Mouse (Mus musculus) embryonic facial prominence, embryonic 13.5 days (tissue): ENCODE results near the gene Vtn. TPM values are rescaled to one million over a fixed set of nuclear protein-coding genes. Genes with fewer than 3 reads are reported as not detected.

Experiments used
- ATAC-seq: fragments of 200-750 bp; cut with Nextera tagmentation; 2 replicates; pipeline ENCODE4 v1.8.0; 2017; ENCODE audit warnings: low read depth; ENCODE audit not compliant: insufficient number of reproducible peaks, insufficient read depth, low FRiP score, low TSS enrichment
- H3K27ac ChIP-seq: fragments of 300-500 bp; sonication (generic); 2 replicates; pipeline ENCODE4 v1.5.1; 2015; ENCODE audit warnings: moderate library complexity, mild to moderate bottlenecking, inconsistent platforms
- H3K27me3 ChIP-seq: fragments of 300-500 bp; sonication (generic); 2 replicates; pipeline ENCODE4 v1.6.1; 2015; ENCODE audit warnings: mild to moderate bottlenecking, inconsistent platforms
- H3K36me3 ChIP-seq: fragments of 300-500 bp; sonication (generic); 2 replicates; pipeline ENCODE4 v1.6.1; 2015; ENCODE audit warnings: mild to moderate bottlenecking, inconsistent platforms
- H3K4me1 ChIP-seq: fragments of 300-500 bp; sonication (generic); 2 replicates; pipeline ENCODE4 v1.6.1; 2015; ENCODE audit warnings: inconsistent platforms
- H3K4me2 ChIP-seq: fragments of 300-500 bp; sonication (generic); 2 replicates; pipeline ENCODE4 v1.6.1; 2015; ENCODE audit warnings: moderate library complexity, mild to moderate bottlenecking, inconsistent platforms
- H3K4me3 ChIP-seq: fragments of 300-500 bp; sonication (generic); 2 replicates; pipeline ENCODE4 v1.5.1; 2015; ENCODE audit warnings: mild to moderate bottlenecking, inconsistent platforms
- H3K9ac ChIP-seq: fragments of 300-500 bp; sonication (generic); 2 replicates; pipeline ENCODE4 v1.6.1; 2015; ENCODE audit warnings: mild to moderate bottlenecking, inconsistent platforms
- H3K9me3 ChIP-seq: fragments of 300-500 bp; sonication (generic); 2 replicates; pipeline ENCODE4 v1.6.1; 2016; ENCODE audit warnings: inconsistent platforms
- WGBS: fragments of 180-500 bp; shearing (Covaris S2); methylation state at CpG from one replicate; pipeline ENCODE4 v1.1.7; 2015; ENCODE audit warnings: mixed read lengths; 5-methylcytosine and 5-hydroxymethylcytosine counted together
- polyA plus RNA-seq: library from polyadenylated mRNA; unstranded; fragments of >200 nt; fragmentation: Nextera tagmentation; extraction: Ambion mirVana; gene quantifications from 2 replicates; pipeline ENCODE4 v1.2.1, GENCODE M21; 2015

Vtn gene
- polyA plus RNA-seq, 1 experiment from 2014 or later: 2.2 TPM

DNA sequence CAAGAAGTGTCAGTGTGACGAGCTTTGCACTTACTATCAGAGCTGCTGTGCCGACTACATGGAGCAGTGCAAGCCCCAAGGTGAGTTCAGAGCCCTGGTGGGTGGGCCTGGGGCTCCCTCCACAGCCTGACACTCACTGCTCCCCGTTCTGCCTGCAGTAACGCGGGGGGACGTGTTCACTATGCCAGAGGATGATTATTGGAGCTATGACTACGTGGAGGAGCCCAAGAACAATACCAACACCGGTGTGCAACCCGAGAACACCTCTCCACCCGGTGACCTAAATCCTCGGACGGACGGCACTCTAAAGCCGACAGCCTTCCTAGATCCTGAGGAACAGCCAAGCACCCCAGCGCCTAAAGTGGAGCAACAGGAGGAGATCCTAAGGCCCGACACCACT lies 652 bp downstream of the Vtn start:
- ATAC-seq: no peak
- Histone ChIP-seq H3K4me1 (peaks cover 16% of the 10 kb centered on the region), H3K27me3 (peaks cover 61% of the 10 kb centered on the region), H3K27ac (no peak overlapping the region), H3K36me3 (no peaks in the 10 kb centered on the region), H3K9ac (no peak overlapping the region), H3K4me3 (no peak overlapping the region), H3K9me3 (no peaks in the 10 kb centered on the region), H3K4me2 (no peak overlapping the region)
- 50% methylated on average over 16 of the region's 16 CpGs for WGBS

GRCm38 (mm10) chr11:78500623-78501202 lies 1.8 kb downstream of the Vtn start:
- Histone ChIP-seq H3K27me3 (peaks cover 50% of the 10 kb centered on the region), H3K4me3 (no peak overlapping the region), H3K9ac (0 out of 2 replicates have a peak overlapping the region, but pooled peaks have one; percentile 21), H3K9me3 (no peaks in the 10 kb centered on the region), H3K4me2 (no peak overlapping the region), H3K27ac (no peak overlapping the region), H3K36me3 (no peaks in the 10 kb centered on the region), H3K4me1 (peaks cover 16% of the 10 kb centered on the region)
- WGBS: 84% methylated on average over 9 of the region's 9 CpGs
- ATAC-seq: no peak

GRCm38 (mm10) chr11:78501529-78501928 lies 2.6 kb downstream of the Vtn start:
- H3K4me1 ChIP-seq: peaks cover 14% of the 10 kb centered on the region
- no peak overlapping the region for H3K4me3 ChIP-seq
- H3K9ac ChIP-seq: no peak overlapping the region
- no peaks in the 10 kb centered on the region for H3K9me3 ChIP-seq
- peaks cover 3% of the 10 kb centered on the region for H3K36me3 ChIP-seq
- no peak overlapping the region for H3K27ac ChIP-seq
- 81% methylated on average over 20 of the region's 20 CpGs for WGBS
- no peak overlapping the region for H3K4me2 ChIP-seq
- ATAC-seq: no peak
- peaks cover 42% of the 10 kb centered on the region for H3K27me3 ChIP-seq

- Histone ChIP-seq H3K9me3 (no peaks in the 10 kb centered on the region), H3K36me3 (peaks cover 18% of the 10 kb centered on the region), H3K27ac (no peak within 1 kb of the TSS), H3K27me3 (peaks cover 34% of the 10 kb centered on the region), H3K4me3 (no peak within 1 kb of the TSS), H3K4me2 (no peak within 1 kb of the TSS), H3K9ac (no peak within 1 kb of the TSS), H3K4me1 (peaks cover 3% of the 10 kb centered on the region)
- no peak for ATAC-seq
- WGBS: 62% methylated on average over 7 of the region's 7 CpGs
These were observed 4.2 kb downstream of the Vtn start, which contains the start of gene Sebox for GRCm38 (mm10) chr11:78502909-78503650. TSS of gene Sebox (plus strand) at chr11:78503447.

- no peak overlapping the region for H3K4me3 ChIP-seq
- H3K4me1 ChIP-seq: no peaks in the 10 kb centered on the region
- no peak; the same call in 1 of the 2 replicates for ATAC-seq
- H3K9ac ChIP-seq: no peak overlapping the region
- peaks cover 13% of the 10 kb centered on the region for H3K27me3 ChIP-seq
- WGBS: 72% methylated on average over 3 of the region's 3 CpGs
- no peak overlapping the region for H3K4me2 ChIP-seq
- peaks cover 37% of the 10 kb centered on the region for H3K36me3 ChIP-seq
- no peaks in the 10 kb centered on the region for H3K9me3 ChIP-seq
- H3K27ac ChIP-seq: no peak overlapping the region
These were observed 6.5 kb downstream of the Vtn start for GRCm38 (mm10) chr11:78505430-78505829.

- 79% methylated on average over 5 of the region's 5 CpGs for WGBS
- peaks cover 42% of the 10 kb centered on the region for H3K36me3 ChIP-seq
These were observed 10.3 kb downstream of the Vtn start for GRCm38 (mm10) chr11:78509148-78509547.

DNA sequence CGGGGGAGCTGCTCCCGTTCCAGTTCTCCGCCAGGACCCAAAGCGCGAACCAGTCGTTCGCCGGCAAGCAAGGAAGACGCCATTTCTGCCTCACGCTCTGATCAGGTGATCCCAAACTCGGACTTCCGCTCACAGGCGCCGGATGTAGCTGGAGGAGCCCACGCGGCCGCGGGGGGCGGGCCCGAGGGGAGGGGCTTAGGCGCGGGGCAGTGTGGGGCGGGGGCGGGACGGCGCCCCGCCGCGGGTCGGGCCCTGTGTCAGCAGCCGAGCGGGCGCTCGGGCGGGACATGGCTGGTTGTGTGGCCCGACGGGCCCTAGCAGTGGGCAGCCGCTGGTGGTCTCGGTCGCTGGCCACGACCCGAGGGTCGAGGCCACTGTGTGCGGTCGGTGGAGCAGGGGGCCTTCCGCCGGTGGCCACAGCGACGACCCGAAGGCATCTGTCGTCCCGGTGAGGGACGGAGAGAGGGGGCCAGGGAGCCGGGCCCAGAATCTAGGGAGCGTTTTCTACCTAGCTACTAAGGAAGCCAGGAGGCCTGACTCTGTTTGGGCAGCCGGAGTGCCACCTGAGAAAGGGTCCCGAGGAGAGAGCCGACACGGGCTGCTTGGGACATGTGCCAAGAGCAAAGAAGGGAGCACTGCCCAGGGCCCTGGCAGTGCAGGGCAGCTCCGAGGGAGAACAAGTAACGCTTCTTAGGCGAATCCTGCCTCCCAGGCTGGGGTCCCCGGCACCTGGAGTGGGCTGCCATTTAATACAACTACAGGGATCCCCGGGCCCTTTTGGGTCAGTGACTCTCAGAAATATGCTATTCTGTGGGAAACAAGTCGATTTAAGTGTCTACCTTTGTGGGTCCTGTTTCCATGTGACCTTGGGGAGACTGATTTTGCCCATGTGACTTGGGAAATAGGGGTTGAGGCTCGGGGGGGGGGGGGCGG lies 13.4 kb downstream of the Vtn start, which contains the start of the genes Tmem199 and Poldip2:
Gene Tmem199 (minus strand): TSS at position 148 of the 933 bp plus-strand sequence.
Gene Poldip2 (plus strand): TSS at position 169 of the 933 bp plus-strand sequence.
- Histone ChIP-seq H3K27ac (peak within 1 kb of the TSS; percentile 83), H3K4me3 (peak within 1 kb of the TSS; percentile 77), H3K36me3 (peaks cover 59% of the 10 kb centered on the region), H3K27me3 (no peaks in the 10 kb centered on the region), H3K4me1 (peaks cover 19% of the 10 kb centered on the region), H3K9ac (peak within 1 kb of the TSS; percentile 94), H3K4me2 (peak within 1 kb of the TSS; percentile 91), H3K9me3 (no peaks in the 10 kb centered on the region)
- under 1% methylated on average over 66 of the region's 67 CpGs for WGBS
- ATAC-seq: peak; percentile 93

More at GRCm38 (mm10) chr11:78509148-78509547, 10.3 kb downstream of the Vtn start:
- Histone ChIP-seq H3K4me1 (peaks cover 19% of the 10 kb centered on the region), H3K27ac (no peak overlapping the region), H3K27me3 (no peaks in the 10 kb centered on the region), H3K4me3 (no peak overlapping the region), H3K9me3 (no peaks in the 10 kb centered on the region), H3K9ac (no peak overlapping the region), H3K4me2 (no peak overlapping the region)
- no peak for ATAC-seq

- Histone ChIP-seq H3K4me3 (peak overlapping the region; percentile 77), H3K27me3 (no peaks in the 10 kb centered on the region), H3K9ac (peak overlapping the region; percentile 94), H3K4me2 (peak overlapping the region; percentile 91), H3K27ac (no peak overlapping the region), H3K36me3 (peaks cover 59% of the 10 kb centered on the region), H3K9me3 (no peaks in the 10 kb centered on the region), H3K4me1 (peaks cover 19% of the 10 kb centered on the region)
- no peak for ATAC-seq
- WGBS: 70% methylated on average over 3 of the region's 3 CpGs
These were observed 14.4 kb downstream of the Vtn start for GRCm38 (mm10) chr11:78513106-78513790.

GRCm38 (mm10) chr11:78515549-78516325 lies 16.8 kb downstream of the Vtn start:
- Histone ChIP-seq H3K27ac (no peak overlapping the region), H3K9me3 (no peaks in the 10 kb centered on the region), H3K4me2 (no peak overlapping the region), H3K27me3 (no peaks in the 10 kb centered on the region), H3K4me3 (no peak overlapping the region), H3K36me3 (peaks cover 65% of the 10 kb centered on the region), H3K4me1 (peaks cover 19% of the 10 kb centered on the region), H3K9ac (no peak overlapping the region)
- WGBS: 55% methylated on average over 2 of the region's 2 CpGs
- no peak for ATAC-seq

DNA sequence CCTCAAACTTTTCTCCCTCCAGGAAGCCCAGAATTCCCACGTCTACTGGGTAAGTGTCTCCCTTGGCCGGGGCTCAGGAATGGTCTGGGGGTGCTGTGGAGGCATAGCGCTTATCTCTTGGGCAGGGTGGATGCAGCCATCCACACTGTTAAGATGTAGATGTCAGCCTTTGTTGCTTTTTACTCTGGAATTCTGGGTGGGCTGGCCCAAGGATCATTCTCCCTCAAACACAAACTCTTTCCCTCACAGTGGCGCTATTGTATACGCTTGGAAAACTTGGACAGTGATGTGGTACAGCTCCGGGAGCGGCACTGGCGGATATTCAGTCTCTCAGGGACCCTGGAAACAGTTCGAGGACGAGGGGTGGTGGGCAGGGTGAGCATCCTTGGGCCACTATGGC lies 20.0 kb downstream of the Vtn start:
- H3K4me2 ChIP-seq: no peak overlapping the region
- peaks cover 94% of the 10 kb centered on the region for H3K36me3 ChIP-seq
- H3K4me3 ChIP-seq: no peak overlapping the region
- H3K9me3 ChIP-seq: no peaks in the 10 kb centered on the region
- no peak for ATAC-seq
- no peak overlapping the region for H3K9ac ChIP-seq
- no peak overlapping the region for H3K27ac ChIP-seq
- H3K27me3 ChIP-seq: no peaks in the 10 kb centered on the region
- H3K4me1 ChIP-seq: 0 out of 2 replicates have a peak, but pooled peaks cover under 1% of the 10 kb centered on the region
- WGBS: 93% methylated on average over 10 of the region's 10 CpGs
